Mouse (Mus musculus) E14TG2a.4 (cell line): ENCODE measurements around the gene Glod4.

Experiments used
- CTCF ChIP-seq: conservative IDR thresholded peaks from 2 replicates; pipeline ENCODE4 v1.5.1; 2014; ENCODE audit warnings: low read length
- NANOG ChIP-seq: IDR thresholded peaks from 2 replicates; pipeline ENCODE4 v1.6.1; 2014; ENCODE audit warnings: borderline replicate concordance, low read length, mixed read lengths
- POU5F1 ChIP-seq: IDR thresholded peaks from 2 replicates; pipeline ENCODE4 v1.6.1; 2014; ENCODE audit warnings: low read length, borderline replicate concordance

DNA sequence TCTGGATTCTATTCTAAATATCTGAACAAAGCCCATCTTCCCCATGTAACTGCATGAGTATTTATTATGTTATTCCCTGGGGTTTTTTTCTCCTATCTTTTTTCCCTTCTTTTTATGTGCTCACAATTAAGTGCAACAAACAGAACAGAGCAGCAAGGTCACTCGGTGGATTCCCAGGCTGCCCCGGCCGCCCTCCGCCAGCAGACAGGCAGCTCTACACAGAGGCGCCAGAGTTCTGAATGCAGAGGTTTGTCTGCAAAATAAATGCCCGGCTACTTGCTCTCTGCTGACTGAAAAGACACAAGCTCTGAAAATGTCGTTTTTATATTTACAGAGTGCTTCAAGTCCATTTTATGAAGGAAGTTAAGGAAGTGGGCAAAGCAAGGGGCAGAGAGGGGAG lies 24.0 kb upstream of the Glod4 start:
- TF ChIP-seq CTCF, result no peak
- TF ChIP-seq POU5F1, result no peak
- TF ChIP-seq NANOG, result no peak
